Mouse (Mus musculus) cerebellum, adult 9-11 months (tissue): ENCODE measurements around the gene Pcdh7.

Experiments
- DNase-seq: peaks from one replicate; pipeline ENCODE4 v3.0.0; 2022

Gene Pcdh7

DNA sequence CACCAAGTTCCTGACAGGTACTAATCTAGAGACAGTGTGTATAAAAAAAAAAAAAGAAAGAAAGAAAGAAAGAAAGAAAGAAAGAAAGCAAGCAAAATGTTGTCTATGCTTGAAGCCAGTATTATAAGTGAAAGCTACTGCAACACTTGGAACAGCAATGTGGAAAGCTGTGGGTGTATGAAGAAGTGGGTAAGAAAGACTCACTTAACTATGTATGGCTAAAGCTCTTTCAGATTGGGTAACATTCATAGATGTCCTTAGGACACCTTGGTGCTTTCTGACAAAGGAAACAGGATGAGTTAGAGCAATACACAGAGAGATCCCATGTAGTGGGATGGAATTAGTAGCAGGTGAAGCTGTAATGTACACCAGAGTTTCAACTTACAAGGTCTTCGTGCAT lies 32.6 kb downstream of the Pcdh7 start:
- DNase-seq = no peak

GRCm38 (mm10) chr5:57755791-57756190 lies 38.0 kb downstream of the Pcdh7 start:
- DNase-seq = no peak

- DNase-seq = no peak
Measured at GRCm38 (mm10) chr5:57756726-57757424, 39.1 kb downstream of the Pcdh7 start.

- DNase-seq = no peak
Measured at GRCm38 (mm10) chr5:57757436-57757898, 39.7 kb downstream of the Pcdh7 start.

DNA sequence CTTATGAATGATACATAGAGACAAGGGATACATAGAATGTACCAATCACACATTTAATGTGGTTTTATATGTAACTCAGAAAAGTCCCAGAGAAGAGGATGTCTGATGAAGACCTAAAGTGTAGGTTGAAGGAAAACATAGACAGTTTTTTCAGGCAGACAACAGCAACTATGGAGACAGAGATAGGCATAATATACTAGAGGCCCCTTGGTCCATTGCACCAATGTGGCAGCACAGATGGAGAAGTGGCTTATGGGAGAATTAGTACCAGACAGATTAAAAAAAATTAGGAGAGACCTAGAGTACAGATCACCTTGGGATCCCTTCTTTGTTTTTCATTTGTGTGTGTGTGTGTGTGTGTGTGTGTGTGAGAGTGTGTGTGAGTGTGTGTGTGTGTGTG lies 41.2 kb downstream of the Pcdh7 start:
- DNase-seq = no peak

DNA sequence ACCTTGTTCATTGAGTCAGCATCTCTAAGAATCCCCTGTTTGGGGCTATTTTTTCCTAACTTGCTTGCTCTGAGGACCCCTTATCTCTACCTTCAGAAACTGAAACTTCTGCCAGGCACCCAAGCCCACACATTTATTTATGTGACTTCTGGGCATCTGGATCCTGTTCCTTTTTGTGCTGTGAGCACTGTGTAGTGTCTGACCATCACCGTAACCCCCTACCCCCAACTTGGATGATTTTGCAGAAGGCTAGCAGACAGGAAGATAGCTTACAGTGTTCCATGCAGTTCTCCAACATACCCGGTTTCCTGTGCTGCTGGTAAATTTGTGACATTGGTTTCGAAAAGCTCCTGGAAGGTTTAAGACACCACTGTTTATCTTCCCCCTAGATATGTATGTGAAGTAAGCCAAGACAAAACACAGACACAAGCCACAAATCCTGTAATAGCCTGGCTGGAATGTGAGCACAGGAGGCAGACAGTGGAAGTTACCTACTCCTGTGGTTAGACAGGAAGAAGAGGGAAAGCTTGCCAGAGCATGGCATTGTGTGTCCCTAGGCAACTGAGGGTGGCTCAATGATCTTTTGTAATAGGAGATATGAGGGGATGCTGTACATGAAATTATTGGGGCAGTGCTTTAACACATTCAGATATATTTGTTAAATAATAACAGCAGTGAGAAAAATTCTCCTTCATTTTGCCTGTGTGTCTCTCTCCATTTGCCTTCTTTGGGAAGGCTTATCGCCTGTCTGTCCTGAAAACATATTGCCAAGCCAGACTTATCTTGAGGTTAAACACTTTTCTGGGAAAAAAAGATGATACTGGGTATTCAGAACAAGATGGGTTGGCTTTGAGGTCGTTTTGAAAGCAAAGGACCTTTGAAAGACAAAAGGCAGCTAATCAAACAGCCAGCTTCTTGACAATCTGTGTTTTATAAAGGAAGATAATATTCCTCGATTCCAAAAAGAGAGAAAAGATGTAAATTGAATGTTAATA lies 42.6 kb downstream of the Pcdh7 start:
- no peak for DNase-seq

DNA sequence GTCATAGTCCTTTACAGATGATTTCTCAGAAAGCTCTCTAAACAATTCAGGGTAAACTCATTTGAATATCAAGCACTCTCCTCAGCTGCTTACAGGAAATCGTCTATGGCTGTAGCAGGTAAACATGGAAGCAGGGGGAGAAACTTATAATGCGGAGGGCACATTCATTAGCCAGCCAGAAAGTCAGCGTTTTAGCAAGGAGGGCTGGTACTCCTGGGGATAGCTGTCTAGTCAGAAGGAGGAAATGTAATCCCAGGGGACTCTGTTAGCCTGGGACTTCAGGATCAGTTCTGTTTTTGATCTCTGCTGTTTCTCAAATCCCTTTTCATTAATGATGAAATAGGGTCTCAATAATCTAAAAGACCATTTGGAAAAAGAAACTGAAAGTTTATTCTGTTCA lies 47.6 kb downstream of the Pcdh7 start:
- no peak for DNase-seq

DNA sequence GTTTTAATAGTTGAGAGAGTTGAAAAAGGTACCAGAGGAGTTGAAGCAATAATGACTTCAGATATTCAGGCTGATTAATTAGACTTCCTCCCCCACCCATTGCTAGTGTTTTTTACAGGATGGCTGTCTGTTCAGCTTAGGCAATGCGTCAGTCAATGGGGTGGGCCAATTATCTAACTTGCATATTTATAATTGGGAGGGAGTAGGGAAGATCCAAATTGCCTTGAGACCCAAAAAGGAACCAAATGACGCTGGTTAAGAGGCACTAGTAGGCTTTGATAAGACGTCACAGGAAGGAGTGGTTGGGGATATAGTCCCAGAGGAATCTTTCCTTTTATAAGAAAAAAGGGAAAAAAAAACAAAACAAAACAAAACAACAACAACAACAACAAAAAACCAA lies 49.6 kb downstream of the Pcdh7 start:
- DNase-seq = no peak

DNA sequence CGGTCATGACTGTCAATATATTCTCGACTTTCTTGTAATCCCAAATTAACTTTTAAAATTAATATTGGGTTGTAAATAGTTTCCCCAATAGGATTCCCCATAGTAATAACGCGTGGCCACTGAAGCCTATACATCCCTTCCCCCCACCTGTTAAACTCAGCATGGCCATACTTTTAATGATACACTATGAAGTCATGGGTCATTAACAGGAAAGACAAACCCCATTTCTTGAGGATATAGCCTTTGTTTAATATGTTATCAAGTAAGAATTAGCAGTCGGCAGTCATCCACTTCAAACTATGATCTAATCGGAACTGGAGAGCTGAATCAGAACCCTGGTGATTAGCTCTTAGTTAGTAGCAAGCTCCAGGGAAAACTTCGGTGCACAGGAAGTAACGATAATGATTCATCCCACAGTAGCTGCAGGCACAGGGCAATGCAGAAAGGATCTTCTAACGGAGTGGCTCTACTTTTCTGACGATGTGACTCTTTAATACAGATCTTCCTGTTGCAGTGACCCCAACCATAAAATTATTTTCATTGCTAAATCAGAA lies 50.8 kb downstream of the Pcdh7 start:
- no peak for DNase-seq

DNA sequence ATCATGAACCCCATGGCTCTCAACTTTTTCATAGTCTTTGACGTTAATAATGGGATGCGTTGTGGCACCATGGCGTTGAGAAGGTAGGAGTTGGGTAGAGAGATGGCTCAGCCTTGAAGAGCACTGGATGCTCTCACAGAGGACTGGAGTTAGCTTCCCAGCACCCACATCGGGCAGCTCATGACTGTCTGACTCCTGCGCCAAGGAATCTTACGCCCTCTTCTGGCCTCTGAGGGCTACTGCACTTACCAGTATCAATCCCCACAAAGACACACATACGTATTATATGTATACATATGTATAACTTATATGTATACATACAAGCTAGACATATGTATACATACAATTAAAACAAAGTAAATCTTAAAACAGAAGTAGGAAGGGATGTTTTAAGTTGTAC lies 51.9 kb downstream of the Pcdh7 start:
- DNase-seq = no peak

GRCm38 (mm10) chr5:57770364-57770763 lies 52.6 kb downstream of the Pcdh7 start:
- DNase-seq = no peak

GRCm38 (mm10) chr5:57771122-57771521 lies 53.4 kb downstream of the Pcdh7 start:
- no peak for DNase-seq

GRCm38 (mm10) chr5:57772711-57773110 lies 54.9 kb downstream of the Pcdh7 start:
- DNase-seq = no peak

- DNase-seq = no peak
Measured at GRCm38 (mm10) chr5:57774496-57774895, 56.7 kb downstream of the Pcdh7 start.

DNA sequence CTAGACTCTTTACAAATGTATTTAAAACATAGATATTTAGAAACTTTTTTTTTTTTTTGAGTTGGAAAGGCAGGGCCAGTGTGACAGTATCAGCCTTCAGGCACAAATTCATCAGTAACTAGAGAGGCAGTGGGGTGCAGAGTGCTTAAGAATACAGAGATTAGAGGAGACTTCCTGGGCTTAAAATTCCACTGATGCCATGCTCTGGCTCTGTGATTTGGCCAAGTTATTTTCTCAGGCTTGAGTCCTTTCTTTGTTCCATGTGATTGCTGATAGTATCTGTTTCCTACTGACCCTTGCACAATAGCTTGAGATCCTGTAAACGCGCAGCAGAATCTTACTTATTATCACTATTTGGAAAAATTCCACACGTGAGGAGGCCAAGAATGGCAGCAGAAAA lies 60.3 kb downstream of the Pcdh7 start:
- DNase-seq = no peak

- no peak for DNase-seq
Measured at GRCm38 (mm10) chr5:57779951-57780350, 62.2 kb downstream of the Pcdh7 start.

DNA sequence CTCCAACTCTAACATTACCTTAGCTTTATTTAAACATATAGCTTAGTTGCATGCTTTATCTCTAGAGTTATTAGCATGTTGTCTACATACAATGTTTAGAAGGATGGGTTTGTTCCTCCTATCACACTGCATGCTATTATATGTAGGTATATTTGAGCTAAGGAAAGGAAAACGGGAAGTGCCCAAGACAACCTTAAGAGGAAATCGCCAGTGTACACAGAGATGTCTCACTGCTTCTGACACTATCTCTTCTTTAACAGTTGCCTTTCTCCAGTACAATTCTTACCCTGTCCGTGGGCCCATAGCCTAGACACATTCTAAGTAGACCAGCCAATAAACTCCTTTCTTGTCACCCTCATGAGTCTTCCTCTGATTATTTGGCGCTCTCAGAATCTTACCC lies 62.8 kb downstream of the Pcdh7 start:
- DNase-seq = no peak

DNA sequence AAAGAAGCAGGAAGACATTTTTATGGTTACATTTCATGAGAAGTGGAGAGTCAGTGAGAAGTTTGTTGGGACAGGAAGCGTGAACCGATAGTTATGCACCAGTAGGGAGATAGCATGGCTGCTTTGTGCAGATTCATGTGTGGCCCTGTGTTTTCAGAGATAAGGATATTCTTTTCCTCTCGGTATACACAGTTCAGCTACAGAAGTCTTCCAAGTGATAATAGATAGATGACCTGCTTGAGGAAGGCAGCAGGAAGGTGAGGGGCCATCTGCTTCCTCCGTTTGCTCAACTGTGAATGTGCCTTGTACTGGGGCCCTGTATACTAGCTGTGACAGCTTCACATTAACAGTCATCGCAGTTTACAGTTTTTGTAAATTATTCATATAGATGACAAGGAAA lies 64.2 kb downstream of the Pcdh7 start:
- no peak for DNase-seq

- DNase-seq = no peak
Measured at GRCm38 (mm10) chr5:57782546-57782945, 64.8 kb downstream of the Pcdh7 start.

DNA sequence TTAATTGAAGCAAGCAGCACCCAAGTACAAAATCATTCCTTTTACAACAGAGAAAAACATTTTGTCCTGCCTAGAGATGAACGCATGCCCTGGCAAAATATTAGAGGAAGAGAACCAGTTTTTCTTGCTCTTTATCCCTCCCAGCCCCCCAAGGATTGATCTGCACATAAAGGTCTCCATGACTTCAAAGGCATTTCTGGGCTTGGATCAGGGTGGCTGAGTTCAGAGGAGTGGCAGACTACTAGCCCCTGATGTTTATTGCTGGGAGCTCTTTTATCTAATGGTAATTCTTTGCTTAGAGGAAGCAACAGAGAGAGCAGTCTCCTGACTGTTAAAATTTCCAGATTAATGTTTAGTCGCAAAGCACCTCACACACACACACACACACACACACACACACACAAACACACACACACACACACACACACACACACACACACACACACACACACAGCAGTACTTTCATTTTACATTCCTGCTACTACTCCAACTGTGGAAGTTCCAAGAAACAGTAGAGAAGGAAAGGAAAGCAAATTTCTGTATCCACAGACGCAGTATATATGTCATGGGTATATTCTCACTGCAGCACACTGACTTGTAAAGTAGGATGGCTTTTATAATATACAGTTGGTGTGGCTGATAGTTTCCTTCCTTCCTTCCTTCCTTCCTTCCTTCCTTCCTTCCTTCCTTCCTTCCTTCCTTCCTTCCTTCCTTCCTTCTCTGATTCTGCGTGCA lies 71.2 kb downstream of the Pcdh7 start:
- no peak for DNase-seq

DNA sequence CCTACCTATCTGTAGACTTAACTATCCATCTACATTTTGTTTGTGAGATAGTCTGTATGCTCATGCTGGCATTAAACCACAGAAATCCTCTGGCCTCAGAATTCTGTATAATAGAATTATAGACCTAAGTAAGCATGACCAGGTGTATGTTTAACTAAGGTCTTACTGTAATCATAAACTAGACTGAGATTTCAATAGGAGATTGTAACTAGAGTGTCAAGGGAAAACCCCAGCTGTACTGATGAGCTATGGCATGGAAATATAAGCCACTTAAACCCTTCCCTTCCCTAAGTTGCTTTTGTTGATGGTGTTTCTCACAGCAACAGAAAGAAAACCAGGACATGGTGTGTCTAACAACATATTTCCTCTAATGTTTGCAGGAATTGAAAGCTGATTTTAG lies 78.6 kb downstream of the Pcdh7 start:
- DNase-seq = no peak

- DNase-seq = no peak
Measured at GRCm38 (mm10) chr5:57797951-57798670, 80.3 kb downstream of the Pcdh7 start.
